Mouse (Mus musculus): ENCODE results near the gene Arhgap22. TPM values are rescaled to one million over a fixed set of nuclear protein-coding genes. Genes with fewer than 3 reads are reported as not detected.

Gene Arhgap22
- total and polyA plus RNA-seq, 3 experiments, result 0.17 to 0.39 (median 0.29) TPM

DNA sequence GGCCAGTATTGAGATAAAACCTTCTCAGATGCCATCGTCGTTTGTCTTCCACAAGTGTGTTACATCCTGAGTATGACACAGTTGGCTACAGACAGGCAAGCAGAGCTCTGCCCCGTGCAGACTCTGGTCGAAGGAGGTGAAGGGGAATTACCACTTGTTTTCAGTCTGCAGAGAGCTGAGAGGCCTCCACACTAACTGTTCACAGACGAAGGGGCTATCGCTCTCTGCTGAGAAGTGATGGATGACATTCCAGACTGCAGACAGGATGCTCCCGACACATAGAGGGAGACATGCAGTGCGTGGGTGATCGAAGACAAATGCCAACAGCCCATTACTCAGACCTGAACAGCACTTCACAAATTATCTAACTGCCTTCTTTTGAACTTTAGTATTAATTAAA is 76.2 kb downstream of the Arhgap22 start:
- H3K27me3 ChIP-seq (replicated peaks), result no peaks in the 10 kb centered on the region
- peak; percentile 23 for DNase-seq (ENCODE audit: extremely low read depth)
- H3K27ac ChIP-seq (ENCODE audit: insufficient read depth, low read depth), result no peak overlapping the region
- H3K9ac ChIP-seq (ENCODE audit: insufficient read depth, low read depth), result no peak overlapping the region
- no peaks in the 10 kb centered on the region for H3K79me2 ChIP-seq (replicated peaks; ENCODE audit: control insufficient read depth, extremely low read depth, insufficient read depth, poor library complexity, severe bottlenecking)
- no peak for TF ChIP-seq RAD21 (IDR thresholded peaks at IDR 0.05; ENCODE audit: low read depth, low read length)
- dilution Hi-C loops (cut with MboI; ENCODE audit: extremely low pct_ligation_motif_present, extremely low pct_unique_long_range_greater_than_20kb, low sequenced_read_pairs) (no loop called here), in situ Hi-C loops (cut with MboI; ENCODE audit: low pct_ligation_motif_present, low pct_unique_long_range_greater_than_20kb, low sequenced_read_pairs) (no loop called here)
- H3K9me3 ChIP-seq (replicated peaks; ENCODE audit: low read length), result no peaks in the 10 kb centered on the region
- H3K36me3 ChIP-seq (replicated peaks in 1 of 2; ENCODE audit: control insufficient read depth in 1 of 2, insufficient read depth in 1 of 2, low read length in 1 of 2), result no peaks in the 10 kb centered on the region
- H3K4me3 ChIP-seq (replicated peaks in 1 of 3; ENCODE audit: low read depth in 2 of 3, low read length in 2 of 3, poor library complexity in 1 of 3), result no peak overlapping the region
- peaks cover 9 to 28% of the 10 kb centered on the region in 2 experiments for H3K4me1 ChIP-seq (ENCODE audit: control insufficient read depth in 1 of 2, insufficient read depth in 2 of 2)
- H3K4me2 ChIP-seq (ENCODE audit: insufficient read depth, low read depth, poor library complexity, severe bottlenecking), result no peak overlapping the region

DNA sequence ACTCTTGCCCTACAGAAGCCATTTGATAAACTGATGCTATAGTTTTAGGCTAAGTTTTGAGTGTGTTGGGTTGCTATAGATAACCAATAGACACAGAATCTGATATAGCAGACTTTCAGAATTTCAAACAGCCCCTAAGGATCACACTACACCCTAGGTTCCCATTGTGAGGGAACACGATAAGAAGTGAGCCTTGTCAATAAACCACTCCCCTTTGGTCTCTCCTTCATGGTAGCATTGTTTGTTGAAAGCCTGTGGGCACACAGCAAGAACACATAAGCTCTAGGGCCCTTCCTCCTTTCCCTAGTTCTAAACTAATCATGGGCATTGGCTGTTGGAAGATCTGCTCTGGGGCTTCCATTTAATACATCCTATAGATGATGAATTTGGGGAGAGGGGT is 80.7 kb downstream of the Arhgap22 start:
- H3K9me3 ChIP-seq (replicated peaks; ENCODE audit: low read length), result no peaks in the 10 kb centered on the region
- DNase-seq (ENCODE audit: extremely low read depth), result no peak
- H3K27ac ChIP-seq (ENCODE audit: insufficient read depth, low read depth), result no peak overlapping the region
- no peaks in the 10 kb centered on the region for H3K79me2 ChIP-seq (replicated peaks; ENCODE audit: control insufficient read depth, extremely low read depth, insufficient read depth, poor library complexity, severe bottlenecking)
- H3K4me2 ChIP-seq (ENCODE audit: insufficient read depth, low read depth, poor library complexity, severe bottlenecking), result no peak overlapping the region
- peaks cover 2% of the 10 kb centered on the region for H3K27me3 ChIP-seq (replicated peaks)
- no peak for TF ChIP-seq POLR2A (IDR thresholded peaks at IDR 0.05; ENCODE audit: low read depth, low read length)
- no peak for TF ChIP-seq MAX (IDR thresholded peaks at IDR 0.05; ENCODE audit: low read length)
- TF ChIP-seq CHD1 (IDR thresholded peaks at IDR 0.05; ENCODE audit: low read depth, low read length), result no peak
- TF ChIP-seq NELFE (IDR thresholded peaks at IDR 0.05; ENCODE audit: low read depth, low read length), result no peak
- no peak for TF ChIP-seq ELF1 (IDR thresholded peaks at IDR 0.05; ENCODE audit: low read depth, low read length)
- no peak for TF ChIP-seq UBTF (IDR thresholded peaks at IDR 0.05; ENCODE audit: low read depth, low read length)
- TF ChIP-seq MAZ (IDR thresholded peaks at IDR 0.05; ENCODE audit: low read depth, low read length), result no peak
- in situ Hi-C loops (cut with MboI; ENCODE audit: low pct_ligation_motif_present, low pct_unique_long_range_greater_than_20kb, low sequenced_read_pairs) (no loop called here), dilution Hi-C loops (cut with MboI; ENCODE audit: extremely low pct_ligation_motif_present, extremely low pct_unique_long_range_greater_than_20kb, low sequenced_read_pairs) (no loop called here)
- no peak overlapping the region for H3K4me3 ChIP-seq (replicated peaks in 1 of 3; ENCODE audit: low read depth in 2 of 3, low read length in 2 of 3, poor library complexity in 1 of 3)
- H3K4me1 ChIP-seq (ENCODE audit: control insufficient read depth in 1 of 2, insufficient read depth in 2 of 2), result peaks cover 4 to 11% of the 10 kb centered on the region in 2 experiments; a peak in 3 of 4 replicates
- no peaks in the 10 kb centered on the region for H3K36me3 ChIP-seq (replicated peaks in 1 of 2; ENCODE audit: control insufficient read depth in 1 of 2, insufficient read depth in 1 of 2, low read length in 1 of 2)
- H3K9ac ChIP-seq (ENCODE audit: insufficient read depth, low read depth), result no peak overlapping the region

DNA sequence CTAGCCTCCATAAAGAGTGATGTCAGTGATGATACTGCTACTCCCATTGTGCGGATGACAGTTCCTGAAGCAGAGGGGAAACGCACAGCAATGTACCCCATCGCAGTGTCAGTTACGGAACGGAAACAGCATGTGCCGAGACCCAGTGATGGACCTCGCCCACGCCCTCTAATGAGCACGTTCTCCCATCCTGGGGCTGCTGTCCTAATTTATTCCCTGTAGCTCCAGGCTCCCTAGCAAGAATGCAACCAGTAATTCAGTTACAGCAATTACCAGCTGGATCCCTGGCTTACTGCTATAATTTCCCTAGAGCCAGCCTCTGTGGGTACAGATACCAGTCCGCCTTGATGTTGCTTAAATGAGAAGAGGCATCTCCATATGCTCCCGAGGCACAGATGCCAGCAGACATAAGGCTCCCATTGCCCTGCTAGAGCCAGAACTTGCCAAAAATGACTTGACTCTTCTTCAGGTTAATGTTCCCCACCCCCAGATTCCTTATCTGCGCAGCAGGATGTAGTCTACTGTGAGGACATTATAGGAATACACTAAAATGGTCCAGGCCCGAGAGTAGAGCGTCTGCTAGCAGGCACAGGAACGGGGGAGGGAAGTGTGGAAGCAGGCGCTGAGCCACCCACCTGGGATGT is 83.0 kb downstream of the Arhgap22 start:
- H3K4me2 ChIP-seq (ENCODE audit: insufficient read depth, low read depth, poor library complexity, severe bottlenecking), result no peak overlapping the region
- H3K9ac ChIP-seq (ENCODE audit: insufficient read depth, low read depth), result no peak overlapping the region
- H3K9me3 ChIP-seq (replicated peaks; ENCODE audit: low read length), result no peaks in the 10 kb centered on the region
- H3K4me3 ChIP-seq (replicated peaks in 1 of 3; ENCODE audit: low read depth in 2 of 3, low read length in 2 of 3, poor library complexity in 1 of 3), result no peak overlapping the region
- H3K27me3 ChIP-seq (replicated peaks), result peaks cover 2% of the 10 kb centered on the region
- in situ Hi-C loops (cut with MboI; ENCODE audit: low pct_ligation_motif_present, low pct_unique_long_range_greater_than_20kb, low sequenced_read_pairs), result no loop called here
- H3K4me1 ChIP-seq (ENCODE audit: control insufficient read depth in 1 of 2, insufficient read depth in 2 of 2), result no peaks in the 10 kb centered on the region
- H3K27ac ChIP-seq (ENCODE audit: insufficient read depth, low read depth), result no peak overlapping the region
- no peaks in the 10 kb centered on the region for H3K79me2 ChIP-seq (replicated peaks; ENCODE audit: control insufficient read depth, extremely low read depth, insufficient read depth, poor library complexity, severe bottlenecking)
- no peak for DNase-seq (ENCODE audit: extremely low read depth)
- no peaks in the 10 kb centered on the region for H3K36me3 ChIP-seq (replicated peaks in 1 of 2; ENCODE audit: control insufficient read depth in 1 of 2, insufficient read depth in 1 of 2, low read length in 1 of 2)
- TF ChIP-seq JUND (conservative IDR thresholded peaks at IDR 0.05; ENCODE audit: low read depth, low read length) (no peak), MXI1 (IDR thresholded peaks at IDR 0.05; ENCODE audit: low read depth, low read length) (no peak), MAZ (IDR thresholded peaks at IDR 0.05; ENCODE audit: low read depth, low read length) (no peak), ETS1 (conservative IDR thresholded peaks at IDR 0.05; ENCODE audit: low read depth, low read length) (no peak), BHLHE40 (IDR thresholded peaks at IDR 0.05; ENCODE audit: low read depth, low read length) (no peak), KAT2A (IDR thresholded peaks at IDR 0.05; ENCODE audit: insufficient replicate concordance, low read length) (no peak), ZMIZ1 (IDR thresholded peaks at IDR 0.05; ENCODE audit: low read depth, low read length) (no peak), EP300 (IDR thresholded peaks at IDR 0.05; ENCODE audit: low read length) (no peak), RAD21 (IDR thresholded peaks at IDR 0.05; ENCODE audit: low read depth, low read length) (no peak), SIN3A (IDR thresholded peaks at IDR 0.05; ENCODE audit: low read length) (no peak), IRF4 (IDR thresholded peaks at IDR 0.05; ENCODE audit: low read depth, low read length) (no peak), TBP (conservative IDR thresholded peaks at IDR 0.05; ENCODE audit: low read depth, low read length) (no peak), ZKSCAN1 (IDR thresholded peaks at IDR 0.05; ENCODE audit: borderline replicate concordance, low read depth, low read length) (no peak), MEF2A (IDR thresholded peaks at IDR 0.05; ENCODE audit: borderline replicate concordance, low read depth, low read length) (no peak), NRF1 (IDR thresholded peaks at IDR 0.05; ENCODE audit: low read depth, low read length) (no peak)
- dilution Hi-C loops (cut with MboI; ENCODE audit: extremely low pct_ligation_motif_present, extremely low pct_unique_long_range_greater_than_20kb, low sequenced_read_pairs), result no loop called here

Data from CH12.LX (cell line).